Mouse (Mus musculus) skeletal muscle tissue, adult 2 months (tissue): ENCODE results near the gene Tmem179.

Experiments used
- DNase-seq: peaks from one replicate; pipeline ENCODE4 v3.0.0-alpha.2; 2012; ENCODE audit warnings: low read depth, low spot score

Tmem179 gene

GRCm38 (mm10) chr12:112463750-112464444, 52.6 kb downstream of the Tmem179 start:
- no peak for DNase-seq

GRCm38 (mm10) chr12:112463209-112463608, 53.3 kb downstream of the Tmem179 start:
- no peak for DNase-seq

- no peak for DNase-seq
These were observed 54.1 kb downstream of the Tmem179 start for GRCm38 (mm10) chr12:112462423-112462822.

- no peak for DNase-seq
These were observed 58.7 kb downstream of the Tmem179 start for GRCm38 (mm10) chr12:112457839-112458238.

GRCm38 (mm10) chr12:112456144-112456713, 60.3 kb downstream of the Tmem179 start:
- no peak for DNase-seq

- DNase-seq, result no peak
These were observed 64.7 kb downstream of the Tmem179 start for GRCm38 (mm10) chr12:112451826-112452225.

- DNase-seq, result no peak
These were observed 65.2 kb downstream of the Tmem179 start for GRCm38 (mm10) chr12:112451381-112451780.

GRCm38 (mm10) chr12:112450883-112451282, 65.7 kb downstream of the Tmem179 start:
- DNase-seq, result no peak
